Mouse (Mus musculus) stomach, postnatal 0 days (tissue): ENCODE measurements around the gene Gm11939. TPM values are rescaled to one million over a fixed set of nuclear protein-coding genes. Genes with fewer than 3 reads are reported as not detected.

Experiments
- ATAC-seq: fragments of 200-750 bp; cut with Nextera tagmentation; 2 replicates; pipeline ENCODE4 v1.8.0; 2017; ENCODE audit not compliant: low FRiP score, low TSS enrichment
- DNase-seq: peaks from one replicate; pipeline ENCODE4 v3.0.0-alpha.2; 2016; ENCODE audit warnings: low spot score
- H3K27ac ChIP-seq: fragments of 300-500 bp; sonication (generic); replicated peaks from 2 replicates; pipeline ENCODE4 v1.5.1; 2014; ENCODE audit warnings: mild to moderate bottlenecking, control low read depth
- H3K27me3 ChIP-seq: fragments of 300-500 bp; sonication (generic); 2 replicates; pipeline ENCODE4 v1.6.1; 2014; ENCODE audit warnings: low read length; ENCODE audit not compliant: control insufficient read depth, insufficient read depth
- H3K36me3 ChIP-seq: fragments of 300-500 bp; sonication (generic); 2 replicates; pipeline ENCODE4 v1.6.1; 2014; ENCODE audit warnings: low read length, mixed read lengths; ENCODE audit not compliant: control insufficient read depth, insufficient read depth
- H3K4me1 ChIP-seq: fragments of 300-500 bp; sonication (generic); replicated peaks from 2 replicates; pipeline ENCODE4 v1.6.1; 2014; ENCODE audit warnings: antibody characterized with exemption; ENCODE audit not compliant: control insufficient read depth, insufficient read depth
- H3K4me2 ChIP-seq: fragments of 300-500 bp; sonication (generic); replicated peaks from 2 replicates; pipeline ENCODE4 v1.6.1; 2014; ENCODE audit warnings: low read depth, mild to moderate bottlenecking, control low read depth, moderate library complexity
- H3K4me3 ChIP-seq: fragments of 300-500 bp; sonication (generic); 2 replicates; pipeline ENCODE4 v1.5.1; 2014; ENCODE audit warnings: low read depth, low read length, control low read depth
- H3K9ac ChIP-seq: fragments of 300-500 bp; sonication (generic); 2 replicates; pipeline ENCODE4 v1.6.1; 2014; ENCODE audit warnings: mild to moderate bottlenecking, low read length, control low read depth, mixed read lengths
- H3K9me3 ChIP-seq: fragments of 300-500 bp; sonication (generic); 2 replicates; pipeline ENCODE4 v1.6.1; 2016; ENCODE audit warnings: low read length; ENCODE audit not compliant: control insufficient read depth
- CTCF ChIP-seq: IDR thresholded peaks from 2 replicates; pipeline ENCODE4 v1.5.1; 2016; ENCODE audit warnings: antibody characterized with exemption, low read depth, mild to moderate bottlenecking, moderate library complexity
- EP300 ChIP-seq: optimal IDR thresholded peaks from 2 replicates; pipeline ENCODE3; 2016; ENCODE audit warnings: antibody characterized with exemption
- WGBS: fragments of 180-500 bp; shearing (Covaris S2); extraction: QIAGEN DNeasy Blood & Tissue Kit; methylation state at CpG from one replicate; pipeline ENCODE4 v1.1.7; 2014; 5-methylcytosine and 5-hydroxymethylcytosine counted together
- polyA plus RNA-seq: library from polyadenylated mRNA; unstranded; fragments of >200 nt; fragmentation: Nextera tagmentation; extraction: Ambion mirVana; gene quantifications from 2 replicates; pipeline ENCODE4 v1.2.1, GENCODE M21; 2015

Gm11939 gene
- polyA plus RNA-seq, 1 experiment from 2014 or later = not detected

- no peak for TF ChIP-seq CTCF
- no peak for TF ChIP-seq EP300
- H3K9ac ChIP-seq = no peak overlapping the region
- 79% methylated on average over 6 of the region's 6 CpGs for WGBS
- no peaks in the 10 kb centered on the region for H3K9me3 ChIP-seq
- H3K27ac ChIP-seq = no peak overlapping the region
- no peak for DNase-seq
- no peak overlapping the region for H3K4me2 ChIP-seq
- ATAC-seq = no peak
- no peaks in the 10 kb centered on the region for H3K4me1 ChIP-seq
- H3K36me3 ChIP-seq = no peaks in the 10 kb centered on the region
- H3K4me3 ChIP-seq = no peak overlapping the region
- H3K27me3 ChIP-seq = no peaks in the 10 kb centered on the region
These were observed 3.3 kb upstream of the Gm11939 start for GRCm38 (mm10) chr11:99562580-99562979.

- no peak for DNase-seq
- Histone ChIP-seq H3K27me3 (no peaks in the 10 kb centered on the region), H3K4me2 (no peak overlapping the region), H3K27ac (no peak overlapping the region), H3K36me3 (no peaks in the 10 kb centered on the region), H3K9ac (no peak overlapping the region), H3K4me1 (no peaks in the 10 kb centered on the region), H3K4me3 (no peak overlapping the region), H3K9me3 (no peaks in the 10 kb centered on the region)
- WGBS = 59% methylated on average over 3 of the region's 3 CpGs
- ATAC-seq = no peak
- no peak for TF ChIP-seq EP300
- TF ChIP-seq CTCF = no peak
These were observed 1.1 kb downstream of the Gm11939 start for GRCm38 (mm10) chr11:99557976-99558745.

GRCm38 (mm10) chr11:99556753-99557152 is 2.5 kb downstream of the Gm11939 start, which contains the start of gene Krtap3-2:
Gene Krtap3-2 (minus strand): TSS chr11:99556853.
- no peak within 1 kb of the TSS for H3K4me2 ChIP-seq
- no peaks in the 10 kb centered on the region for H3K4me1 ChIP-seq
- 79% methylated on average over 2 of the region's 2 CpGs for WGBS
- no peaks in the 10 kb centered on the region for H3K9me3 ChIP-seq
- DNase-seq = no peak
- H3K27me3 ChIP-seq = no peaks in the 10 kb centered on the region
- H3K36me3 ChIP-seq = no peaks in the 10 kb centered on the region
- H3K9ac ChIP-seq = no peak within 1 kb of the TSS
- no peak for ATAC-seq
- TF ChIP-seq EP300 (no peak), CTCF (no peak)
- H3K27ac ChIP-seq = no peak within 1 kb of the TSS
- H3K4me3 ChIP-seq = no peak within 1 kb of the TSS

DNA sequence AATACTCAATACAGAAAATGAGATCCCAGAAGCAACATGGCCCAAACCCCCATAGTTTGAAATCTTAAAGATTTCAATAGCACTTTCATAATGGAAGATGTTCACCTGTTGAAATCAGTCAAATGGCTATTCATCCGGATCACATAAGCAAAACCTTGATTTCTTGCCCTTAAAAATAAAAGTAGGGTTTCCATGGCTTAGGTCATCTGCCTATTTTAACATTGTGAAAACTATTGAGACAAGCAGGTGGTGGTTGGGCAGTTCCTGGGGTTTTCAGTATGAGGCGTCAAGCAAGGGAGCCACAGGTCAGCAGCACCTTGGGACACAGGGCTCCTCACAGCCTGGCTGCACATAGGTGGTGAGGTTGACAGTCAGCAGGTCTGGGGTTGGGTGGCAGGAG is 3.1 kb downstream of the Gm11939 start:
- Histone ChIP-seq H3K27me3 (no peaks in the 10 kb centered on the region), H3K27ac (no peak overlapping the region), H3K9me3 (no peaks in the 10 kb centered on the region), H3K36me3 (no peaks in the 10 kb centered on the region), H3K4me3 (no peak overlapping the region), H3K9ac (no peak overlapping the region), H3K4me1 (no peaks in the 10 kb centered on the region), H3K4me2 (no peak overlapping the region)
- ATAC-seq (no peak), DNase-seq (no peak)
- TF ChIP-seq EP300 (no peak), CTCF (no peak)
- WGBS = 90% methylated on average over 2 of the region's 2 CpGs

DNA sequence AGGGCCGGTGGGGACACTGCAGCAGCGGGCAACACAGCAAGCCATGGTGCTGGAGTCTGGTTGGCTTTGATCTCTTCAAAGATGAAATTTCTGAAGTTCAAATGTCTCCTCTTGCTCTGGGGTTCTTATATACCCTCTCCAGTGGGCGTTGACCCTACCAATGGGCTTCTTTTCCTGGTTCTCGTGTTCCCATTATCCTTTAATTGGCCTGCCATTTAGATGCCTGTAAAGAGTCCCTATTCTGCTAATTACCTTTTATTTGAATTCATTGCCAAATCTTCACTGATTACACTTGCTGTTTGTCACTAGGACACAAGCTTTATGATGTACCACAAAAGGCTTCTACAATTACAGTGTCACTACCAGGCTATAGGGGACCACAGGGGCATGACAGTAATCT is 8.5 kb downstream of the Gm11939 start, which contains the start of gene Krtap3-3:
Gene Krtap3-3, minus strand, starts transcription at position 101 of the 400 bp plus-strand sequence.
- Histone ChIP-seq H3K4me2 (no peak within 1 kb of the TSS), H3K27ac (no peak within 1 kb of the TSS), H3K27me3 (no peaks in the 10 kb centered on the region), H3K36me3 (no peaks in the 10 kb centered on the region), H3K4me3 (no peak within 1 kb of the TSS), H3K9ac (no peak within 1 kb of the TSS), H3K4me1 (no peaks in the 10 kb centered on the region), H3K9me3 (no peaks in the 10 kb centered on the region)
- DNase-seq (no peak), ATAC-seq (no peak)
- TF ChIP-seq EP300 = no peak
- TF ChIP-seq CTCF = no peak
- 68% methylated on average over 2 of the region's 4 CpGs for WGBS

DNA sequence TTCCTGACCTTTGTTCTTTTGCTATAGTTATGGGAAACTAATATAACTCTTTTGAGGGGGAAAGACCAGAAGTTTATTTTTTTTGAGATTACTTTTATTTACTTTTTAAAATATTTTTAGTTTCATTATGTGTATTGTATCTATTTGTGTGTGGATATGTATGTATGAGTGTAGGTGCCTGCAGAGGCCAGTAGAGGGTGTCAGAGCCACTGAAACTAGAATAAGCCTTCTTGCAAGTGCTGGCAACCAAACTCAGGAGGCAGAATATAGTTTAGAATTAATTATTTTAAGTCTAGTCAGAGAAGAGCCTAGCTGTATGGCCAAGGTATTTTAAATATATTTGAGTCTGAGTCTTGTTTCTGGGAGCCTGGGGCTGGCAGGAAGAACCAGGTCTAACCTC is 11.4 kb downstream of the Gm11939 start:
- Histone ChIP-seq H3K4me2 (no peak overlapping the region), H3K27ac (no peak overlapping the region), H3K9me3 (no peaks in the 10 kb centered on the region), H3K36me3 (no peaks in the 10 kb centered on the region), H3K4me3 (no peak overlapping the region), H3K4me1 (no peaks in the 10 kb centered on the region), H3K9ac (no peak overlapping the region), H3K27me3 (no peaks in the 10 kb centered on the region)
- peak; percentile 31; the same call in 1 of the 2 replicates for TF ChIP-seq CTCF
- TF ChIP-seq EP300 = no peak
- ATAC-seq = no peak
- no peak for DNase-seq
